Mouse (Mus musculus) B cell, adult 2 months (primary cell): ENCODE results near the gene Cdc42se2.

Source experiments
- DNase-seq, 2 experiments: peaks; one replicate each; pipeline ENCODE4 v3.0.0; 2022

Cdc42se2 gene

DNA sequence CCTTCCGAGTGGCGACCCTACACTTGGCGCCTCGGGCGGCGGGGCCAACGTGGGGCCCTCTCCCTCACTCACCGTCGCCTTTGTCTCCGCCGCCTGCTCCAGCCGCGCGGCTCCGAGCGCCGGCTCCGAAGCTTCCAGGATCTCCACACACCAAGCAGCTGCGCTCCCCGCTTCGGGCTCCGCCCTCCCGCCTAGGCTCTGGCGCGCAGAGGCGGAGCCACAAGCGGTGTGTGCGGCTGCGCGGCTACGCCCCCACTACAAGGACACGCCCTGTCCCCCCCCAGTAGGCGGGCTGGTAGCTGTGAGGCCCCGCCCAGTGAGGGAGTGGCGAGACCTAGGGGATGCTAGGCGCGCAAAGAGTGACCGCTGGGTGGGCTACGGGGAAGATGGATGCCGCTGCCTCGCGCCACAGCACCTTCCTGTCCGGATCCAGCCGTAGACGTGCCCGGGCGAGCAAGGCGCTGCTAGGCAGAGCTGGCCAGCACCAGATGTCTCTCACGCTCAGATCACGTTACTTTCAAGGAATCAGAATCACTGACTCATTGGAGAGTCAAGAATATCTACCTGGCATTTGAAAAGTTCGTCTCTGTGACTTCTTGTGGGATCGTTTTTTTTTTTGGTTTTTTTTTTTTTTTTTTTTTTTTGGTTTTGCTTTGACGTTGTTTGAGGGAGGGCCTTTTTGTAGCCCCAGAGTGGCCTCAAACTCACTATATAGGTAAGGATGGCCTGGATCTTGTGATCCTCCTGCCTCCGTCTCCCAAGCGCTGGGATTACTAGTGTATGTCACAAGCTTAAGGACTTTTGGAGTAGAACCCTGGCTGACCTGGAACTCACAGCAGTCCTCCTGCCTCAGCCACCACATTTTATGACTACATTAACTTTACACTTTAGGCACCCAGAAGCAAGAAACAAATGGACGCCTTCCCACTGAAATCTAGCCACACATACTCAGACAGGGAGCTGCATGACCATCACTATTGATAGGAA, at the start of gene Cdc42se2:
TSS of gene Cdc42se2 (minus strand) at position 188 of the 987 bp plus-strand sequence.
- peak; percentile 99 for DNase-seq

DNA sequence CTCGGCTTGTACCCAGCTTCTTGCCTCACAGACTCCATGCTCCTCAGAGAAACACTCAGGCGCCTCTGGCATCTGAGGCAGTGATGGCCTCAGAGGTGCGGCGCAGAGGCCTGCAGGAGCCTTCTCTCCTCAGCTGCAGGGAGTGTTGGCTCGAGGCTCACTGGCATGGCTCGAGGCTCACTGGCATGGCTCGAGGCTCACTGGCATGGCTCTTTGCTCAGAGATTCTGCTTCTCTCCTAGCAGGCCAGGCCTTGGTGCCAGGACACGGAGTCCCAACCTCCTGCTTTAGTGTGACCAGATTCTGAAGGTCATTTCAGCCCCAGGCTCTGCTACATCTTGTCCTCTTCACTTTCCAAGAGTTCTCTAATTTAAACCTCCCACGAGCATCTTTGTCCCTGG, 48.6 kb upstream of the Cdc42se2 start:
- DNase-seq = no peak

DNA sequence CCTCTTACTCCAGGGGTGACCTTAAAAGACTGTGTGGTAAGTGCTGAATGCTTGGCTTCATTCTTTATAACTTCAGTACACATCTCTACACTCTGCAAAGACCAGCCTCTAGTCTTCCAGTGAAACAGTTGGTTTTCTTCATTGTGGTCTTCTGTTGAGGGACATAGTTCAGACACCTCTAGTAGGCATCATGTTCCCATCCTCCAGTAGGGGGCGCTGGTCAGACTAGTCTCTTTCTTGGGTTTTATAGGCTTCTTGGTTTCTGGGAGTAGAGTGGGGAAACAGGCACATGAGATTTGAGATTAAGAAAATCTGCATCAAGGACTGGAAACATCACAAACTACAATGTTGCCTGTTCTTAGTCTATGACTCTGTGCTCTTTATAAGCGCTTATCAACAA, 47.1 kb upstream of the Cdc42se2 start:
- DNase-seq = peak; percentile 72 to 73

DNA sequence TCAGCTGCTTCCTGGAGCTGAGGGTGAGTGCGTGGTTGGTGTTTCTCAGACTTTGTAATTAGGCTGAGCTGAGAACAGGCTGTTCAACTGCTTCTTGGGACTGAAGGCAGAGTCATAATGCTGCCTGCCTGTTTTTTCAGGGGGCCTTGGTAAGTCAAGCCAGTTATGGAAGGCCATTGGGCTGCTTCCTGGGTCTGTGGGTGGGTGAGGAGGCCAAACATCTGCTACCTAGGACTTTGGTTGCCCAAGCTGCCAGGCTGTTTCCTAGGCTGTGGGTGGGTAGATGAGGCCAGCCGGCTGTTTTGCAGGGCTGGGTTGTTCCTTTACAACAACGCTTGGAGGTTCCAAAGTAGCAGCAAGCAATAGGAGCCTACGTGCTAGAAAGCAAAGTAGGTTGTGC, 46.4 kb upstream of the Cdc42se2 start:
- DNase-seq = no peak

DNA sequence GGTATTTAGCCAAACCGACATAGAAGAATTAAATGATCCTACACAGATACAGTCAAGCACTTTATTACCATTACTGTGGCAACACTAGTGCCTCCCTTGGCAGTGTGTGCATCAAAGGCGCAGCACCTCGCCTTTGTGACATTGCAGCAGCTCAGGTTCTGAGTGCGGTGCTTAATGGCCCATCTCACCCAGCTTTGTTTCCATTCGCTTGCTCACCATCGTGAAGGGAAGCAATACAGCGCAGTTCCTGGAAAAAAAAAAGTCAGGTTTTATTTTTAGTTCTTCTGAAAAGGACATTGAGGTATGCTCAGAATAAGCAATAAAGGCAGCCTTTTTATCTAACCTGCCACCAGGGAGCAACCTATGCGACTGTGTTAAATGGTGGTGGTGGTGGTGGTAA, 39.3 kb upstream of the Cdc42se2 start:
- DNase-seq = peak in 1 of 2 experiments; percentile 35

DNA sequence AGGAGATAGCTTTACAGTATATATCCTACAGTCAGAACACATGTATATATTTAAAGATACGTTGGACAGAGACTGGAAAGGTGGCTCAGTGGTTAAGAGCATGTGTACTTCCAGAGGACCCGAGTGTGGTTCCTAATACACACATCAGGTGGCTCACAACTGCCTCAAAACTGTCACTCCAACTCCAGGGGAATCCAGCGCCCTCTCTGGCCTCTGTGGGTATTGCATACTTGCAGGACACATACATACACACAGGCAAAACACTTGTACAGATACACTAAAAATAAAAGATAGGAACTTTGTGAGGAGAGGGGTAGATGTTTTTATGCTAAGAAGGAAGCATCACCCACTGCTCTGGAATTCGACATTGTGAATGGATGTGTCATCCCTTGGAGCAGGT, 38.3 kb upstream of the Cdc42se2 start:
- DNase-seq = peak; percentile 54 to 61

DNA sequence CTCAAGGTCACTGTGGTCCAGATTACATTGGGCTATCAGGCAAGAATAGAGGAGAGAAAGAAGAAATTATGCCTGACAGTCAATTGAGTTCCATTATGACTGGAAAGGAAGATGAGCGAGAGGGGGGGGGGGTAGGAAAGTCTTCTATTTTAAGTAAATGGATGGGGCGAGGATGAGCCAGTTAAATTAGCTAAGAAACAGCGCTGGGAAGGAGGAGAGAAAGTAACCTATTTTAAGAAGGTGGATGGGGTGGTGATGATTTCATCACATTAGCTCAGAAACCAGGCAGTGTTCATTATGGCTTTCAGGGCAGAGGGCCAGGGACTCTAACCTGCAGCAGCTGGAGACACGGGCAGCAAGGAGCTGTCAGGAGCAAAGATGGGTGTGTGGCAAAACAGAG, 36.0 kb upstream of the Cdc42se2 start:
- DNase-seq = no peak

DNA sequence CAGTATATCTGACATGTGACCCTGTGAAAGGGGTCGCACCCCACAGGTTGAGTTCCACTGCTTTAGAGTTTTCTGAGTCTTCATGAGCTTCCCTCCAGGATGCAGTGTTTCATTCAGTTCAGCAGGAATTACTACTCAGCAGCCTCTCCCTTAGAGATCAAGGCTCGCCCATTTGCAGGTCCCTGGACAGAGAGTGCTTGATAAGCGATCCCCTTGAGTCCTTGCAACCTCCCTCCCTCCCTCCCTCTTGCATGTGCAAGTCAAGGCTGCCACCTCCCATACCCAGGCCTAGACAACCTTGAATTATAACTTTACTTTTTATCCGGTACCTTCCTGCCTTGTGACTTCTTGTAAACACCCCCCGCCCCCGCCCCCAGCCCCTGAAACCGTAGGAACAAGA, 32.0 kb upstream of the Cdc42se2 start:
- no peak for DNase-seq

DNA sequence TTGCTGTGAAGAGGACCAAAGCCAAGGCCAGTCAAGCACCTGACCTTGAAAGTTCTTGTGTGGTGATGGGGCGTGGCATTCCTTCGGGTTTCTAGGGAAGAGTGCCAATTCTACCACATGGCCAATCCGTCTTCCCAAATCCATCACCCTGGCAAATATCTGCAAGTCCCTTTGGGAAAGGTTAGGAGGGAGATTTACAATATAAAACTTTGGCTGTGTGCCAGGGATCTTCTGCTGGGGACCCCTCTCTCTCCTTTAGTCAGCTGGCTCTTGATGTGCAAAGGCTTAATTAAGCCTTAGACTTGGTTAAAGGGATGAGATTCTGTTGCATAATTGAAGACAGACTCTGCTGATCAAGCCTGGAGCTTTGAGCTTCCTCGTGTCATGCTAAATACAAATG, 30.0 kb upstream of the Cdc42se2 start:
- no peak for DNase-seq

DNA sequence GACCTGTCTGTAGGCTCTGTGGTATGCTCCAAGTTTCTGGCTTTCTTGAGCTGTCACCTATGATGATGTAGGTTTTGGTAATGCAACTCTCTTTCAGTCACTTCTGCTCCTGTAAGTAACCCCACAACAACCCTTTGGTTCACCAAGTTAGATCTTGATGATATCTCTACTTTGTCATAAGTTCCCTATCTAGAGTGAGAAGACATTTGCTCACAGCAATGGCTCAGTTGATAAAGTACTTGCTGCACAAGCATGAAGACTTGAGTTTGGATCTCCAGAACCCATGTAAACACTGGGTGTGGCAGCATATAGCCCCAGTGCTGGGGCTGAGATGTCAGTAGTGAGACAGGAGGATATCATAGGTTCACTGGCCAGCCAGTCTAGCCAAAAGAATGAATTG, 28.2 kb upstream of the Cdc42se2 start:
- DNase-seq = no peak

DNA sequence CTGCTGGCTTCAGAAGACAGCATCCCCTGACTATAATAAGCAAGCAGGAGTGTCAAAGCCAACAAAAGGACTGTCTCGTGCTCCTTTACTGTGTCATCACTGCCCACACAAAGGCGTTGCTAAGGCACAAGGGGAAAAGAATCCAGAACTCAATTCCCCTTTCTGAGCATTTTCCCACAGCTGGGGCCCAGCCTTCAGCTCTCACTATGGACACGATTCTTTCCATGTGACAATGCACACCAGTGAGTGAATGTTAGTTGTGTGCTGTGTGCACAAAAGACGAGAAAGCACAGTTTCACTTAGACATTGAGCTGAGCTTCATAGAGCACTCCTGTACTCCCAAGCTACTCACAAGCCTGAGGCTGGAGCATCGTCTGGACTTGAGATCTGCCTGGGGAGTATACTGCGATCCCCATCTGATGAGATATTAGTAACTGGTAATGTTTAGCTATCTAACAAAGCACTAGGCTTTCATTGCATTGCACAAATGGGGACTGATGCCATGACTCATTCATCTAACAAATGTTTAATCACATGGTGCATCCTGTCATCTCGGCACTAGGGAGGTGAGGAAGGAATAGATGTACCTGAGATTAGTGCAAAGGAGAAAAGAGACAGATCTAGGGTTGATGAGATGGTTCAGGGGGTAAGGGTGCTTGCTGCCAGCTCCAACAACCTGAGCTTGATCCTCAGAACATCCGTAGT, 25.5 kb upstream of the Cdc42se2 start:
- no peak for DNase-seq

DNA sequence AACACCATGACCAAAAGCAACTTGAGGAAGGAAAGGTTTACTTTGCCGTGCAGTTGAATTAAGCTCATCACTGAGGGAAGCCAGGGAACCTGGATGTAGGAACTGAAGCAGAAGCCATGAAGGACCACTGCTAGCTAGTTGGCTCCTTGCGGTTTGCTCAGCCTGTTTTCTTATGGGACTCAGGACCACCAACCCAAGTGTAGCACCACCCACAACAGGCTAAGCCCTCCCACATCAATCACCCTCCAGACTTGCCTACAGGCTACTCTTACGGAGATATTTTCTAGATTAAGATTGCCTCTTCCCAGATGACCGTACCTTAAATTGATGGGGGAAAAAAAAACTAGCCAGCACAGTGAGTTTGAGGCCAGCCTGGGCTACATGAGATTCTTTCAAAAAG, 24.8 kb upstream of the Cdc42se2 start:
- no peak for DNase-seq

DNA sequence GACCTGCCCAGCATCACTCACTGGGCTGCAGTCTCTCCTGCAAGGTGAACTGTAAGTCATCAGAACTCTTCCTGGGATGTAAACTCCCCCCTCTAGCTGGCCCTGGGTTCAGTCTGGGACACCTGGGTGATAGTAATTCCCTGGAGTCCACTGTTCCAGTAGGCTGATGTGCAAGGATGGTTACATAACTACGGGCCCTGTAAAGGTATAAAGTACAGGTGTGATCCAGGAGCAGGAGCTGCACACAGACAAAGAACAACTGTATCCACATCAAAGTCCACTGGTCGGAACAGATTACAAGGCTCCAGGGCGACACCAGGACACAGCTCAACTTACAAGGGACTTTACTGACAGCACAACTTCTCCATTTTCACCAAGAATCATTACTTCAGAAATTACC, 23.6 kb upstream of the Cdc42se2 start:
- no peak for DNase-seq

DNA sequence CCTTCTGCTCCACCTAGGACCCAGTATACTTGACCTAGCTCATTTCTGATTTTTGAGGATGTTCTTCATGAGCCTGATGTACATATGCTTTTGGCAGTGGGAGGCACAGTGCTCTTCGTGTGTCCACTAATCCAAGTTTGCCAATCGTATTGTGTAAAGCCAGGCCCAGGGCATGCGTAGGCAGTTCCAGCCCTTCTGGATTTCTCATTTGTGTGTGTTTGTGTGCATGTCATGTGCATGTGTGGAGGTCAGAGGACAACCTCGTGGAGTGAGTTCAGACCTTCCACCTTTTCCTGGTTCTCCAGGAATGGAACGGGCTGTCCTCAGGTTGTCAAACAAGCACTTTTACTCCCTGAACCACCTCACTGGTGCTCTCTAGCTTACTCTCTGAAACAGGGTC, 22.1 kb upstream of the Cdc42se2 start:
- DNase-seq = no peak

DNA sequence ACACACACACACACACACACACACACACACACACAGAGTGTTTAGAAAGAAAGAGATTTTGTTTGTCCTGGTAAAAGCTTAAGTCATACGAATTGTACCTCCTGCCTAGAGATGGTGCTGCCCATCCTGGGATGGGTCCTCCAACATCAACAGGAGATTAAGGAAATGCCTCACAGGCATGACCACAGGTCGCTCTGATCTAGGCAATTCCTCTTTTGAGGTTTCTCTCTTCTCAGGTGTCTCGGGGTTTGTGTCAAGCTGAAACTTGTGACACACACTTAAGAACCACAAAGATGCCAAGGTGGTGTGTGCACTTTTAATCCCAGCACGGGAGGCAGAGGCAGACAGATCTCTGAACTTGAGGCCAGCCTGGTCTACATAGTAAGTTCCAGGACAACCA, 20.7 kb upstream of the Cdc42se2 start:
- DNase-seq = peak; percentile 59 to 64

DNA sequence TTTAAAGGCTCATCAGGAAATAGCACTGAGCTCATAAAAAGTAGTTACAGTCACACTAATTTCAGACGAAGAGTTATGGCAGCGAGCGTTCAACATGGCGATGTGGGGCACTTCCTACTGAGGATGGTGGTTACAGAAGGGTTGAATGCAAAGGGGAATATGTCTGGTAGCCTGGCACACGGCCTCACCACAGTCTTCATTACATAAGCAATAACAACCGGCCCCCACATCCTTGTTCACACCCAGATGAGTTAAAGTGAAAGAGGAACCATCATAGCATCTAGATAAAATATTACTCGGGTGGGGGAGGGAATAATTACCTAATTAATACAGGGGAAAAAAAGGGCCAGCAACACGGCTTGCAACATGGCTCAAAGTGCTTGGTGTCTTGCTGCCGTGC, 20.2 kb upstream of the Cdc42se2 start:
- peak; percentile 71 to 75 for DNase-seq

DNA sequence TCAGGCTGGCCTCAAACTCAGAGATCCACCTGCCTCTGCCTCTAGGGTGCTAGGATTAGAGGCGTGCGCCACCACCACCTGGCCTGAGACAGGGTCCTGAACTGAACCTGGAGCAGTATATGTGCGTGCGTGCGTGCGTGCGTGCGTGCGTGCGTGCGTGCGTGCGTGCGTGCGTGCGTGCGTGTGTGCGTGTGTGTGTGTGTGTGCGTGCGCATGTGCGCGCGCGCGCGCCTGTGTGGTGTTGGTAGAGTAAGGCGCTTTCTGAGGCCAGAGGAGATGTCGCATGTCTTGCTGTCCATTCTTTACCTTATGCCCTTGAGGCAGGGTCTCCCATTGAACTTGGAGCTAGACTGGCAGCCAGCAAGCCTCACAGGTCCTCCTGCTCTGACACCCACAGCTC, 19.4 kb upstream of the Cdc42se2 start:
- DNase-seq = no peak

DNA sequence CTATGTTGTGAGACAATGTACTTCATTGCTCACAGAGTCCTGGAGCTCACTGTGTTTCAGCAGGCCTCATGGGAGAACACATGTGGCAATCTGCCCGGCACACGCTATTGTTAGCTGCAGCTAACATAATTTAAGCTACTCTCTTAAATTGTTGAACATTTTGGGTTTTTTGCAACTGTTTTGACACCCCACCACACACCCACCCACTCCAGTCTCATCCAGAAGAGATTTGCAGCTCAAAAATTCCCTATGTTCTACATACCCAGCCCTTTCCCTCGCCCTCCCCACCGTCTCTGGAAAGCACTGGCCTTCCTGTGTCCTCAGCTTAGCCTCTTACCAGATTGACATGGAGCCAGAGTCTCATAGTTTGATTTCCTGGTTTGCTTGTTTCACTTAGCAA, 17.7 kb upstream of the Cdc42se2 start:
- DNase-seq = no peak

DNA sequence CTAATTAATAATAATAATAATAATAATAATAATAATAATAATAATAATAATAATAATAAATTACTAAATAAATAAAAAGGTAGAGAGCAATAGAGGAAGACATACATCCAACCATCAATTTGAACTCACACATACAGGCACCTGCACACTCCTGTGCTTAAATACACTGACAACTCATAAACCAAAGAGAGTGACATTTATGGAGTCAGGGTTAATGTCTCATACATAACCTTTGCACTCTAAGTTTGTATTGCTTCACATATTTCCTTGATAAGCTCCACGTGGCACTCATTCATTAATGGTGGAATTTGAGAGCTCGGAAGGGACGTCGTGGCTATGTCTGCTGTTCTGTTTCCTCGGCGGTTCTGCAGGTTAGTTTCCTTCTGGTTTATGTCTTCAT, 15.1 kb upstream of the Cdc42se2 start:
- no peak for DNase-seq

DNA sequence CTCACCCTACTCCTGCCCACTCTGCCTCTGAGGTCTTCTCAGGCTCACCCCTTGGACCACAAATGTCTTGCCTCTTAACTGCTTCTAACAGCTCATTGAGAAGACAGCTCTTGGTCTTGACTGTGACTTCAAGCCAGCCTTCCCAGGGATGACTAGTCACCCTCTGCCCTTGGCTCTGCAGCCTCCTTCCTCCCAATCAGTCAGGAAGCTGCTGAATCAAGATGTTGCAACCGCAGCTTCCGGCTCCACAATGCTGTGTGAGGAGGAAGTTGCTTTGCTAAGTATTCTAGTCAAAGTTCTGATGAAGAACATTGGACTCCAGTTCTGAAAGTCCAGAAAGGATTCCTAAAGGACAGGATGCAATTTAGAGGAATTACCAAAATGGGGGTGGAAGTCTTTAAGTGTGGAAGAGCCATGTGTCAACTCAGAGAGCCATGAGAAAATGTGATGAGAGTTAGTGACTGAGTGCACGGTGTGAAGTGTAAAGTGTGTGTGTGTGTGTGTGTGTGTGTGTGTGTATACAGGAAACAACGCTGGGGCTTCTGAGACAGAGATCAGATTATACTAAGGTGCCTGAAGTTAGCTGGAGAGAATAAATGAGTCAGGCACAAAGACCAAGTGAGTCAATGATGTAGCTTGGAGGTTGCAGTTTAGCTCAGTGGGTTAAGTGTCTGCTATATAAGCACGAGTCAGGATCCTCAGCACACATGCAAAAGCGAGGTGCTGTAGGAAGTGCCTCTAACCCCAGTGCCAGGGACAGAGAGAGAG, 14.5 kb upstream of the Cdc42se2 start:
- peak; percentile 70 to 73 for DNase-seq

DNA sequence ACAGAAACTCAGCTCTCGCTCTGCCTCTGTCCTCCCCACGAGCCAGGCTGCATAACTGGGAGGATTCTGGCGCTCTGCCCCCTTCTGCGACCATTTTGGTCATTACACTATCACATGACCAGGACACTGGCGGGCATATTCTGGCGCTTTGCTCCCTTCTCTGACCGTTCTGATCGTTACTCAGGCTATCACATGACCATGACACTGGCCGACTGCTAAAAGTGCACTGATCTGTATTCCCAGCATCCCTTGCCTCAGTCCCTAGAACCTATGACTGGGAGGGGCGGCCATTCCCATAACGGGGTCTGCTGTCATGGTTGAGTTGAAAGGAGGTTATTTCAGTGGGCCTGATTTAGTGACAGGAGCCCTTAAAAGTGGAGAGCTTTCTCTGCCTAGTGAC, 9.1 kb upstream of the Cdc42se2 start:
- DNase-seq = no peak

DNA sequence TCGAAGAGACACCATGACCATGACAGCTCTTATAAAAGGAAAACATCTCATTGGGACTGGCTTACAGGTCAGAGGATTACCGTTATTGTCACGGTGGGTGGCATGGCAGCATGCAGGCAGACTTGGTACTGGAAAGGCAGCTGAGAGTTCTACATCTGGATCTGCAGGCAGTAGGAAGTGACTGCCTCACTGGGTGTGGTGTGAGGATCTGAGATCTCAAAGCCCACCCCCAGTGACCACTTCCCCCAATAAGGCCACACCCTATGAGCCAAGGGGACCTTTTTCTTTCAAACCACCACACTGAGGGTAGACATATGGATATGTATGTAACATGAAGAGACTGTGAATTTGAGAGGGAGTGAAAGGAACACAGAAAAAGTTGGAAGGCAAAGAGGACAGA, 7.2 kb upstream of the Cdc42se2 start:
- no peak for DNase-seq

DNA sequence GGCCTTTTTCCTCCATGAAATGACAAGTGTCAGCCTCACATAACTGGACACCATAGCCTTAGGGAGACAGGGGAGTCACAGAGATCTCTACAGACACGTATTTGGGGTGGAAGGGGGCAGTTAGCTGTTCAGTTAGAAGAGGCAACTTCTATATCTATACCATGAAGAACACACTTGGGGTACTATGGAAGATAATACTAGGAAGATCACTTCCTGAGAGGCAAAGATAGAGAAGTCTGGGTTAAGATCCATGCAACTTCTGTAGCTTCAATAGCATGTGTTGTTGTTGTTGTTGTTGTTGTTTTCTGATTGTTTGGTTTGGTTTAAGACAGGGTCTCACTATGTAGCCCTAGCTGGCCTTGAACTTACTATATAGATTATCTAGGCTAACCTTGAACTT, 5.7 kb upstream of the Cdc42se2 start:
- DNase-seq = no peak
